Mouse (Mus musculus): ENCODE data around the gene Twsg1. TPM values are rescaled to one million over a fixed set of nuclear protein-coding genes. Genes with fewer than 3 reads are reported as not detected.

Gene Twsg1
- polyA plus RNA-seq, 1 experiment: 8.8 TPM

- WGBS: 90% methylated on average over 8 of the region's 8 CpGs
- TF ChIP-seq POLR2A (IDR thresholded peaks at IDR 0.05; ENCODE audit: borderline replicate concordance, control insufficient read depth, low read depth, low read length) (no peak), CTCF (IDR thresholded peaks at IDR 0.05; ENCODE audit: control insufficient read depth, insufficient read depth, low read length) (no peak)
- no peak overlapping the region for H3K27ac ChIP-seq (ENCODE audit: control insufficient read depth, insufficient read depth, low read depth, low read length, poor library complexity)
- H3K4me1 ChIP-seq (ENCODE audit: control insufficient read depth, insufficient read depth, low read length): no peaks in the 10 kb centered on the region; the same call in 1 of the 2 replicates
- H3K4me3 ChIP-seq (replicated peaks; ENCODE audit: control insufficient read depth, low read depth, low read length): no peak overlapping the region
These were observed 6.8 kb upstream of the Twsg1 start for GRCm38 (mm10) chr17:65957782-65958325.

- TF ChIP-seq POLR2A (IDR thresholded peaks at IDR 0.05; ENCODE audit: borderline replicate concordance, control insufficient read depth, low read depth, low read length) (no peak), CTCF (IDR thresholded peaks at IDR 0.05; ENCODE audit: control insufficient read depth, insufficient read depth, low read length) (no peak)
- no peak overlapping the region for H3K4me3 ChIP-seq (replicated peaks; ENCODE audit: control insufficient read depth, low read depth, low read length)
- 51% methylated on average over 14 of the region's 14 CpGs for WGBS
- H3K4me1 ChIP-seq (ENCODE audit: control insufficient read depth, insufficient read depth, low read length): no peaks in the 10 kb centered on the region; the same call in 1 of the 2 replicates
- no peak overlapping the region for H3K27ac ChIP-seq (ENCODE audit: control insufficient read depth, insufficient read depth, low read depth, low read length, poor library complexity)
These were observed 6.2 kb upstream of the Twsg1 start for GRCm38 (mm10) chr17:65956993-65957781.

GRCm38 (mm10) chr17:65956140-65956539 lies 5.1 kb upstream of the Twsg1 start:
- TF ChIP-seq POLR2A (IDR thresholded peaks at IDR 0.05; ENCODE audit: borderline replicate concordance, control insufficient read depth, low read depth, low read length) (no peak), CTCF (IDR thresholded peaks at IDR 0.05; ENCODE audit: control insufficient read depth, insufficient read depth, low read length) (no peak)
- no peaks in the 10 kb centered on the region; the same call in 1 of the 2 replicates for H3K4me1 ChIP-seq (ENCODE audit: control insufficient read depth, insufficient read depth, low read length)
- no peak overlapping the region for H3K4me3 ChIP-seq (replicated peaks; ENCODE audit: control insufficient read depth, low read depth, low read length)
- 83% methylated on average over 3 of the region's 3 CpGs for WGBS
- no peak overlapping the region for H3K27ac ChIP-seq (ENCODE audit: control insufficient read depth, insufficient read depth, low read depth, low read length, poor library complexity)

GRCm38 (mm10) chr17:65953959-65954358 lies 2.9 kb upstream of the Twsg1 start:
- WGBS: 64% methylated on average over 4 of the region's 4 CpGs
- TF ChIP-seq CTCF (IDR thresholded peaks at IDR 0.05; ENCODE audit: control insufficient read depth, insufficient read depth, low read length) (no peak), POLR2A (IDR thresholded peaks at IDR 0.05; ENCODE audit: borderline replicate concordance, control insufficient read depth, low read depth, low read length) (no peak)
- Histone ChIP-seq H3K4me1 (ENCODE audit: control insufficient read depth, insufficient read depth, low read length) (no peaks in the 10 kb centered on the region; the same call in 1 of the 2 replicates), H3K27ac (ENCODE audit: control insufficient read depth, insufficient read depth, low read depth, low read length, poor library complexity) (no peak overlapping the region), H3K4me3 (replicated peaks; ENCODE audit: control insufficient read depth, low read depth, low read length) (no peak overlapping the region)

GRCm38 (mm10) chr17:65952083-65952482 lies 1.1 kb upstream of the Twsg1 start:
- H3K27ac ChIP-seq (ENCODE audit: control insufficient read depth, insufficient read depth, low read depth, low read length, poor library complexity): no peak overlapping the region
- 69% methylated on average over 5 of the region's 5 CpGs for WGBS
- no peak for TF ChIP-seq POLR2A (IDR thresholded peaks at IDR 0.05; ENCODE audit: borderline replicate concordance, control insufficient read depth, low read depth, low read length)
- no peak for TF ChIP-seq CTCF (IDR thresholded peaks at IDR 0.05; ENCODE audit: control insufficient read depth, insufficient read depth, low read length)
- H3K4me3 ChIP-seq (replicated peaks; ENCODE audit: control insufficient read depth, low read depth, low read length): no peak overlapping the region
- no peaks in the 10 kb centered on the region; the same call in 1 of the 2 replicates for H3K4me1 ChIP-seq (ENCODE audit: control insufficient read depth, insufficient read depth, low read length)

- WGBS: 34% methylated on average over 7 of the region's 7 CpGs
- Histone ChIP-seq H3K4me1 (ENCODE audit: control insufficient read depth, insufficient read depth, low read length) (no peaks in the 10 kb centered on the region; the same call in 1 of the 2 replicates), H3K4me3 (replicated peaks; ENCODE audit: control insufficient read depth, low read depth, low read length) (peak overlapping the region; percentile 58), H3K27ac (ENCODE audit: control insufficient read depth, insufficient read depth, low read depth, low read length, poor library complexity) (no peak overlapping the region)
- TF ChIP-seq POLR2A (IDR thresholded peaks at IDR 0.05; ENCODE audit: borderline replicate concordance, control insufficient read depth, low read depth, low read length): no peak
- TF ChIP-seq CTCF (IDR thresholded peaks at IDR 0.05; ENCODE audit: control insufficient read depth, insufficient read depth, low read length): no peak
These were observed 843 bp downstream of the Twsg1 start for GRCm38 (mm10) chr17:65950183-65950582.

- WGBS: 77% methylated on average over 8 of the region's 8 CpGs
- no peak overlapping the region for H3K4me3 ChIP-seq (replicated peaks; ENCODE audit: control insufficient read depth, low read depth, low read length)
- no peak overlapping the region for H3K27ac ChIP-seq (ENCODE audit: control insufficient read depth, insufficient read depth, low read depth, low read length, poor library complexity)
- no peaks in the 10 kb centered on the region; the same call in 1 of the 2 replicates for H3K4me1 ChIP-seq (ENCODE audit: control insufficient read depth, insufficient read depth, low read length)
- no peak for TF ChIP-seq CTCF (IDR thresholded peaks at IDR 0.05; ENCODE audit: control insufficient read depth, insufficient read depth, low read length)
- TF ChIP-seq POLR2A (IDR thresholded peaks at IDR 0.05; ENCODE audit: borderline replicate concordance, control insufficient read depth, low read depth, low read length): no peak
These were observed 3.7 kb downstream of the Twsg1 start for GRCm38 (mm10) chr17:65947307-65947706.

- H3K4me1 ChIP-seq (ENCODE audit: control insufficient read depth, insufficient read depth, low read length): no peaks in the 10 kb centered on the region; the same call in 1 of the 2 replicates
- WGBS: 68% methylated on average over 2 of the region's 2 CpGs
- no peak overlapping the region for H3K27ac ChIP-seq (ENCODE audit: control insufficient read depth, insufficient read depth, low read depth, low read length, poor library complexity)
- TF ChIP-seq CTCF (IDR thresholded peaks at IDR 0.05; ENCODE audit: control insufficient read depth, insufficient read depth, low read length): no peak
- TF ChIP-seq POLR2A (IDR thresholded peaks at IDR 0.05; ENCODE audit: borderline replicate concordance, control insufficient read depth, low read depth, low read length): no peak
- H3K4me3 ChIP-seq (replicated peaks; ENCODE audit: control insufficient read depth, low read depth, low read length): no peak overlapping the region
These were observed 5.6 kb downstream of the Twsg1 start for GRCm38 (mm10) chr17:65945420-65945819.
